Mouse (Mus musculus) MEL (cell line): Measurements from ENCODE around the gene Izumo1.

Experiments
- CTCF ChIP-seq, 3 experiments: IDR thresholded peaks in 2 of 3; conservative IDR thresholded peaks in 1 of 3; 2 replicates each; pipeline ENCODE4 v1.5.1; 2011 to 2012; ENCODE audit warnings: low read length in 3 of 3, low read depth in 2 of 3, mild to moderate bottlenecking in 2 of 3, improper control_type of control experiment in 1 of 3, inconsistent platforms in 1 of 3, mixed read lengths in 1 of 3, moderate library complexity in 1 of 3; ENCODE audit not compliant: control insufficient read depth in 1 of 3, insufficient read depth in 1 of 3, poor library complexity in 1 of 3, severe bottlenecking in 1 of 3
- E2F4 ChIP-seq: IDR thresholded peaks from 2 replicates; pipeline ENCODE4 v1.6.1; 2011; ENCODE audit warnings: low read depth, low read length, improper control_type of control experiment, borderline replicate concordance
- HCFC1 ChIP-seq: IDR thresholded peaks from 2 replicates; pipeline ENCODE4 v1.6.1; 2012; ENCODE audit warnings: low read depth, mild to moderate bottlenecking, inconsistent platforms, low read length, improper control_type of control experiment, moderate library complexity
- KAT2A ChIP-seq: conservative IDR thresholded peaks from 2 replicates; pipeline ENCODE4 v1.6.1; 2012; ENCODE audit warnings: low read depth, low read length, improper control_type of control experiment, inconsistent platforms
- MAFK ChIP-seq: IDR thresholded peaks from 2 replicates; pipeline ENCODE4 v1.6.1; 2011; ENCODE audit warnings: low read depth, mild to moderate bottlenecking, low read length, improper control_type of control experiment, borderline replicate concordance
- RAD21 ChIP-seq: IDR thresholded peaks from 2 replicates; pipeline ENCODE4 v1.6.1; 2011; ENCODE audit warnings: mild to moderate bottlenecking, low read depth, low read length, improper control_type of control experiment
- SIN3A ChIP-seq: IDR thresholded peaks from 2 replicates; pipeline ENCODE4 v1.6.1; 2012; ENCODE audit warnings: low read length, improper control_type of control experiment, inconsistent platforms
- TAL1 ChIP-seq: IDR thresholded peaks from 2 replicates; pipeline ENCODE4 v1.6.1; 2012; ENCODE audit warnings: mild to moderate bottlenecking, inconsistent platforms, low read length, moderate library complexity, mixed read lengths
- USF1 ChIP-seq: IDR thresholded peaks from 2 replicates; pipeline ENCODE4 v1.6.1; 2014; ENCODE audit warnings: low read depth, mild to moderate bottlenecking, inconsistent platforms, low read length, improper control_type of control experiment, moderate library complexity

DNA sequence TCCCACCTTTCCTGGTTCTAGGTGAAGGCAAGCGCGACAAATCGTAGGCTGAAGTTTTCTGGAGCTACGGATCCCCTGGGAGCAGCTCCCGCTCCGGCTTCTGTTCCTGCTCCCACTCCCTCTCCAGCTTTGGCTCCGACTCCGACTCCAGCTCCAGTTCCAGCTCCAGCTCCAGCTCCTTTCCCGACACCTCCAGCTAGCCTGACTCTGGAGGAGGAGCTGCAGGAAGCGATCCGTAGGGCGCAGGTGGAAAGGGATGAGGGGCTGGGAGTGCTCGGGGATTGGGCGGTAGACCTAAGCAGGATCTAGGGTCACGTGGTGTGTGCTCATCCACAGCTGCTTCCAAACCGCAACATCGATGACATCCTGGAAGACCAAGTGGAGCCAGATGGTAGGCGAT, 22.6 kb downstream of the Izumo1 start:
- TF ChIP-seq E2F4, result no peak
- no peak for TF ChIP-seq CTCF (IDR thresholded peaks at IDR 0.05 in 2 of 3, conservative IDR thresholded peaks at IDR 0.05 in 1 of 3; ENCODE audit: control insufficient read depth in 1 of 3, insufficient read depth in 1 of 3, low read depth in 2 of 3, low read length in 3 of 3, poor library complexity in 1 of 3, severe bottlenecking in 1 of 3)
- TF ChIP-seq TAL1, result no peak
- TF ChIP-seq HCFC1, result no peak
- no peak for TF ChIP-seq USF1
- TF ChIP-seq SIN3A, result no peak
- TF ChIP-seq RAD21, result no peak
- TF ChIP-seq KAT2A, result no peak
- TF ChIP-seq MAFK, result no peak
